Mouse (Mus musculus): ENCODE measurements around the gene Slc28a1.
"Not testable (repeated sequence)": the region's sequence is repeated elsewhere in the genome, so short reads cannot be mapped to it uniquely, and the experiment has no call there.

The Slc28a1 gene

GRCm38 (mm10) chr7:81125215-81126175 lies 10.9 kb downstream of the Slc28a1 start:
- no peak for DNase-seq

GRCm38 (mm10) chr7:81131864-81132263 lies 17.3 kb downstream of the Slc28a1 start:
- no peak for DNase-seq

- no peak for DNase-seq
Observed at GRCm38 (mm10) chr7:81132851-81133279, 18.3 kb downstream of the Slc28a1 start.

- DNase-seq, result no peak
Observed at GRCm38 (mm10) chr7:81133416-81133815, 18.8 kb downstream of the Slc28a1 start.

GRCm38 (mm10) chr7:81133941-81134340 lies 19.3 kb downstream of the Slc28a1 start:
- no peak for DNase-seq

- DNase-seq, result peak; percentile 53
Observed at GRCm38 (mm10) chr7:81134614-81135067, 20.0 kb downstream of the Slc28a1 start.

- DNase-seq, result no peak
Observed at GRCm38 (mm10) chr7:81137292-81137691, 22.7 kb downstream of the Slc28a1 start.

- no peak for DNase-seq
Observed at GRCm38 (mm10) chr7:81139100-81139499, 24.5 kb downstream of the Slc28a1 start.

- no peak for DNase-seq
Observed at GRCm38 (mm10) chr7:81139671-81140404, 25.2 kb downstream of the Slc28a1 start.

- DNase-seq, result no peak
Observed at GRCm38 (mm10) chr7:81141541-81141940, 26.9 kb downstream of the Slc28a1 start.

- DNase-seq, result not testable (repeated sequence)
Observed at GRCm38 (mm10) chr7:81143056-81143455, 28.5 kb downstream of the Slc28a1 start.

- DNase-seq, result no peak
Observed at GRCm38 (mm10) chr7:81149759-81150158, 35.2 kb downstream of the Slc28a1 start.

- no peak for DNase-seq
Observed at GRCm38 (mm10) chr7:81151216-81151615, 36.6 kb downstream of the Slc28a1 start.

- DNase-seq, result no peak
Observed at GRCm38 (mm10) chr7:81152306-81152705, 37.7 kb downstream of the Slc28a1 start.

- no peak for DNase-seq
Observed at GRCm38 (mm10) chr7:81152826-81153225, 38.2 kb downstream of the Slc28a1 start.

GRCm38 (mm10) chr7:81153327-81153726 lies 38.7 kb downstream of the Slc28a1 start:
- no peak for DNase-seq

- not testable (repeated sequence) for DNase-seq
Observed at GRCm38 (mm10) chr7:81154244-81154643, 39.6 kb downstream of the Slc28a1 start.

GRCm38 (mm10) chr7:81154960-81155359 lies 40.4 kb downstream of the Slc28a1 start:
- peak; percentile 60 for DNase-seq

- DNase-seq, result no peak
Observed at GRCm38 (mm10) chr7:81158933-81159332, 44.3 kb downstream of the Slc28a1 start.

GRCm38 (mm10) chr7:81161666-81162065 lies 47.1 kb downstream of the Slc28a1 start:
- DNase-seq, result peak; percentile 40

GRCm38 (mm10) chr7:81162345-81162744 lies 47.7 kb downstream of the Slc28a1 start:
- DNase-seq, result peak; percentile 80

- no peak for DNase-seq
Observed at GRCm38 (mm10) chr7:81164411-81164810, 49.8 kb downstream of the Slc28a1 start.

- peak; percentile 12 for DNase-seq
Observed at GRCm38 (mm10) chr7:81167124-81167523, 52.5 kb downstream of the Slc28a1 start.

- DNase-seq, result no peak
Observed at GRCm38 (mm10) chr7:81169351-81169750, 54.8 kb downstream of the Slc28a1 start.

All from thymus, postnatal 25 days (tissue).